Mouse (Mus musculus) liver, adult 2 months (tissue): Measurements from ENCODE around the gene Wdr43. TPM values are rescaled to one million over a fixed set of nuclear protein-coding genes. Genes with fewer than 3 reads are reported as not detected.

ENCODE experiments used
- DNase-seq: peaks from one replicate; pipeline ENCODE4 v3.0.0-alpha.2; 2011; ENCODE audit warnings: low read depth, low spot score; ENCODE audit errors: extremely low read depth
- H3K27ac ChIP-seq: fragments of 200-500 bp; replicated peaks from 2 replicates; pipeline ENCODE4 v1.5.1; 2012; ENCODE audit warnings: low read depth, mild to moderate bottlenecking, control low read depth, inconsistent platforms, low read length; ENCODE audit not compliant: insufficient read depth
- H3K27me3 ChIP-seq: fragments of 200-500 bp; 2 replicates; pipeline ENCODE4 v1.6.1; 2012; ENCODE audit warnings: mild to moderate bottlenecking, moderate library complexity, low read length, inconsistent platforms; ENCODE audit not compliant: control insufficient read depth, insufficient read depth
- H3K36me3 ChIP-seq: fragments of 200-500 bp; 2 replicates; pipeline ENCODE4 v1.6.1; 2012; ENCODE audit warnings: low read length, inconsistent platforms; ENCODE audit not compliant: control insufficient read depth, insufficient read depth
- H3K4me1 ChIP-seq: fragments of 200-500 bp; 2 replicates; pipeline ENCODE4 v1.6.1; 2011; ENCODE audit warnings: low read length; ENCODE audit not compliant: control insufficient read depth, insufficient read depth
- H3K4me3 ChIP-seq: fragments of 200-500 bp; 2 replicates; pipeline ENCODE4 v1.5.1; 2011; ENCODE audit warnings: low read depth, mild to moderate bottlenecking, control low read depth, low read length, moderate library complexity; ENCODE audit not compliant: insufficient read depth
- H3K79me2 ChIP-seq: fragments of 200-500 bp; 2 replicates; pipeline ENCODE4 v1.6.1; 2012; ENCODE audit warnings: inconsistent platforms, mild to moderate bottlenecking, low read length, moderate library complexity; ENCODE audit not compliant: control insufficient read depth, insufficient read depth
- H3K9ac ChIP-seq: fragments of 200-500 bp; 2 replicates; pipeline ENCODE4 v1.6.1; 2012; ENCODE audit warnings: low read depth, mild to moderate bottlenecking, control low read depth, inconsistent platforms, low read length
- CTCF ChIP-seq: fragments of 200-500 bp; IDR thresholded peaks from 2 replicates; pipeline ENCODE4 v1.5.1; 2011; ENCODE audit warnings: low read depth, low read length, control low read depth
- POLR2A ChIP-seq: fragments of 200-500 bp; IDR thresholded peaks from 2 replicates; pipeline ENCODE4 v1.6.1; 2011; ENCODE audit warnings: low read length, control low read depth; ENCODE audit not compliant: insufficient read depth; ENCODE audit errors: extremely low read depth
- WGBS: fragments of 180-500 bp; shearing (Covaris S2); methylation state at CpG from one replicate; pipeline ENCODE4 v1.1.7; 2018; 5-methylcytosine and 5-hydroxymethylcytosine counted together
- polyA plus RNA-seq: library from polyadenylated mRNA; depleted of rRNA; stranded (reverse); fragments of >200 nt; gene quantifications from 2 replicates; pipeline ENCODE4 v1.2.3, GENCODE M21; 2012; rRNA removed
- total RNA-seq: library from RNA; depleted of rRNA; stranded (reverse); fragments of >200 nt; gene quantifications from 2 replicates; pipeline ENCODE4 v1.2.3, GENCODE M21; 2014; rRNA removed

Wdr43 gene
- total RNA-seq (19.5 and 20.3 TPM in 2 replicates), polyA plus RNA-seq (3.2 and 4.8 TPM in 2 replicates)

- H3K9ac ChIP-seq = peak within 1 kb of the TSS; percentile 93
- 4% methylated on average over 40 of the region's 40 CpGs for WGBS
- DNase-seq = peak; percentile 92
Measured at GRCm38 (mm10) chr17:71615638-71616318, at the start of gene Wdr43. TSS of gene Wdr43 (plus strand) at chr17:71615895.

GRCm38 (mm10) chr17:71579176-71579705 is 36.5 kb upstream of the Wdr43 start:
- no peak overlapping the region for H3K27ac ChIP-seq
- 80% methylated on average over 1 of the region's 1 CpGs for WGBS
- no peaks in the 10 kb centered on the region for H3K4me1 ChIP-seq
- H3K79me2 ChIP-seq = no peaks in the 10 kb centered on the region
- H3K9ac ChIP-seq = no peak overlapping the region
- TF ChIP-seq POLR2A (no peak), CTCF (no peak)
- H3K36me3 ChIP-seq = no peaks in the 10 kb centered on the region
- DNase-seq = no peak
- H3K4me3 ChIP-seq = no peak overlapping the region
- H3K27me3 ChIP-seq = no peaks in the 10 kb centered on the region

More at GRCm38 (mm10) chr17:71615638-71616318, at the start of gene Wdr43:
- Histone ChIP-seq H3K36me3 (peaks cover 1% of the 10 kb centered on the region; the same call in 1 of the 2 replicates), H3K27ac (peak within 1 kb of the TSS; percentile 40), H3K4me3 (peak within 1 kb of the TSS; percentile 96), H3K27me3 (no peaks in the 10 kb centered on the region), H3K79me2 (peaks cover 21% of the 10 kb centered on the region), H3K4me1 (peaks cover 12% of the 10 kb centered on the region; the same call in 1 of the 2 replicates)
- TF ChIP-seq CTCF = no peak
- TF ChIP-seq POLR2A = peak; percentile 82; the same call in 1 of the 2 replicates

- Histone ChIP-seq H3K4me1 (peaks cover 11% of the 10 kb centered on the region), H3K9ac (peak overlapping the region; percentile 83), H3K27me3 (no peaks in the 10 kb centered on the region), H3K27ac (peak overlapping the region; percentile 84), H3K4me3 (peak overlapping the region; percentile 82), H3K36me3 (no peaks in the 10 kb centered on the region; the same call in 1 of the 2 replicates), H3K79me2 (peaks cover 9% of the 10 kb centered on the region; the same call in 1 of the 2 replicates)
- under 1% methylated on average over 48 of the region's 48 CpGs for whole genome bisulfite sequencing
- peak; percentile 17 for DNase-seq
- no peak for TF ChIP-seq CTCF
- TF ChIP-seq POLR2A = no peak
Measured at GRCm38 (mm10) chr17:71597881-71598658, 17.6 kb upstream of the Wdr43 start.

GRCm38 (mm10) chr17:71598659-71599554 is 16.8 kb upstream of the Wdr43 start:
- peak overlapping the region; percentile 83 for H3K9ac ChIP-seq
- no peaks in the 10 kb centered on the region for H3K27me3 ChIP-seq
- H3K79me2 ChIP-seq = peaks cover 9% of the 10 kb centered on the region; the same call in 1 of the 2 replicates
- peaks cover 11% of the 10 kb centered on the region for H3K4me1 ChIP-seq
- H3K27ac ChIP-seq = peak overlapping the region; percentile 84
- H3K36me3 ChIP-seq = no peaks in the 10 kb centered on the region; the same call in 1 of the 2 replicates
- WGBS = 3% methylated on average over 42 of the region's 42 CpGs
- H3K4me3 ChIP-seq = peak overlapping the region; percentile 82
- TF ChIP-seq CTCF (0 out of 2 replicates have a peak, but pooled peaks have one; percentile 1), POLR2A (peak; percentile 59; the same call in 1 of the 2 replicates)
- DNase-seq = peak; percentile 86
